Mouse (Mus musculus): Measurements from ENCODE around the gene Pigz. TPM values are rescaled to one million over a fixed set of nuclear protein-coding genes. Genes with fewer than 3 reads are reported as not detected.

Pigz gene
- polyA plus RNA-seq, 1 experiment from 2014 or later, result 0.33 TPM

- no peak overlapping the region for H3K27ac ChIP-seq (ENCODE audit: low read length)
Observed at GRCm38 (mm10) chr16:31926547-31927182, 7.0 kb upstream of the Pigz start.

GRCm38 (mm10) chr16:31927412-31927811 lies 6.2 kb upstream of the Pigz start:
- Histone ChIP-seq H3K27me3 (ENCODE audit: control insufficient read depth, insufficient read depth, low read depth, low read length) (no peaks in the 10 kb centered on the region), H3K4me1 (replicated peaks; ENCODE audit: control insufficient read depth, insufficient read depth, low read length) (no peaks in the 10 kb centered on the region), H3K4me2 (ENCODE audit: low read depth, low read length) (no peak overlapping the region), H3K9me3 (ENCODE audit: control insufficient read depth, low read length) (no peaks in the 10 kb centered on the region), H3K36me3 (ENCODE audit: control insufficient read depth, insufficient read depth, low read length) (no peaks in the 10 kb centered on the region), H3K4me3 (ENCODE audit: low read length) (no peak overlapping the region), H3K27ac (ENCODE audit: low read length) (no peak overlapping the region), H3K9ac (ENCODE audit: low read length) (no peak overlapping the region)
- ATAC-seq (ENCODE audit: low read depth), result no peak
- WGBS, result 76% methylated on average over 5 of the region's 5 CpGs

More at GRCm38 (mm10) chr16:31926547-31927182, 7.0 kb upstream of the Pigz start:
- Histone ChIP-seq H3K4me3 (ENCODE audit: low read length) (no peak overlapping the region), H3K4me1 (replicated peaks; ENCODE audit: control insufficient read depth, insufficient read depth, low read length) (no peaks in the 10 kb centered on the region), H3K36me3 (ENCODE audit: control insufficient read depth, insufficient read depth, low read length) (no peaks in the 10 kb centered on the region), H3K9me3 (ENCODE audit: control insufficient read depth, low read length) (no peaks in the 10 kb centered on the region), H3K27me3 (ENCODE audit: control insufficient read depth, insufficient read depth, low read depth, low read length) (no peaks in the 10 kb centered on the region), H3K4me2 (ENCODE audit: low read depth, low read length) (no peak overlapping the region), H3K9ac (ENCODE audit: low read length) (no peak overlapping the region)
- 74% methylated on average over 13 of the region's 13 CpGs for WGBS
- ATAC-seq (ENCODE audit: low read depth), result no peak

- Histone ChIP-seq H3K27me3 (ENCODE audit: control insufficient read depth, insufficient read depth, low read depth, low read length) (peaks cover 29% of the 10 kb centered on the region), H3K9ac (ENCODE audit: low read length) (no peak overlapping the region), H3K27ac (ENCODE audit: low read length) (no peak overlapping the region), H3K36me3 (ENCODE audit: control insufficient read depth, insufficient read depth, low read length) (no peaks in the 10 kb centered on the region), H3K4me3 (ENCODE audit: low read length) (no peak overlapping the region), H3K9me3 (ENCODE audit: control insufficient read depth, low read length) (no peaks in the 10 kb centered on the region), H3K4me2 (ENCODE audit: low read depth, low read length) (no peak overlapping the region), H3K4me1 (replicated peaks; ENCODE audit: control insufficient read depth, insufficient read depth, low read length) (peaks cover 6% of the 10 kb centered on the region)
- no peak for ATAC-seq (ENCODE audit: low read depth)
- 50% methylated on average over 17 of the region's 17 CpGs for WGBS
Observed at GRCm38 (mm10) chr16:31931330-31931729, 2.3 kb upstream of the Pigz start.

DNA sequence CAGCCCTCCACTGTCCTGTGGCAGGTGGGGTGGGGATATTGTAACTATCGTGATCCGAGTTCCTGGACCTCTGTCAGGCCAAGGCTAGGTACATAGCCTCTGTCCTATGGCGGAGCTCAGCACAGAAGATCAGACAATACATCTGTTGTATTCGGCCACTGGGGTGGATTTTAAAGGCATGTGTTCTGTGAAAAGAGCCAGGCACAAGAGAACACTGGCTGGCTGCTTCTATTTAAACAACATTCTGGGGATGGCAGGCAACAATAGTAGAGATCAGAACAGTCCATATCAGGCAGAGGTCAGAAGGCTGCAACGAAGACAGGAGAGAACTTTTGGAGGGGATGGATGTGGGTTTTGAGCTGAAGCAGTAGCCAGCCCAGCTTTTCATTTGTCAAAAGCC lies 1.4 kb upstream of the Pigz start:
- peak overlapping the region; percentile 68; the same call in 1 of the 2 replicates for H3K9ac ChIP-seq (ENCODE audit: low read length)
- no peak for ATAC-seq (ENCODE audit: low read depth)
- no peak overlapping the region for H3K4me3 ChIP-seq (ENCODE audit: low read length)
- H3K27ac ChIP-seq (ENCODE audit: low read length), result no peak overlapping the region
- peaks cover 6% of the 10 kb centered on the region for H3K4me1 ChIP-seq (replicated peaks; ENCODE audit: control insufficient read depth, insufficient read depth, low read length)
- 0 out of 2 replicates have a peak, but pooled peaks cover 4% of the 10 kb centered on the region for H3K9me3 ChIP-seq (ENCODE audit: control insufficient read depth, low read length)
- 67% methylated on average over 5 of the region's 5 CpGs for WGBS
- peaks cover 29% of the 10 kb centered on the region for H3K27me3 ChIP-seq (ENCODE audit: control insufficient read depth, insufficient read depth, low read depth, low read length)
- H3K36me3 ChIP-seq (ENCODE audit: control insufficient read depth, insufficient read depth, low read length), result no peaks in the 10 kb centered on the region
- peak overlapping the region; percentile 91 for H3K4me2 ChIP-seq (ENCODE audit: low read depth, low read length)

- Histone ChIP-seq H3K4me1 (replicated peaks; ENCODE audit: control insufficient read depth, insufficient read depth, low read length) (peaks cover 6% of the 10 kb centered on the region), H3K36me3 (ENCODE audit: control insufficient read depth, insufficient read depth, low read length) (no peaks in the 10 kb centered on the region), H3K27ac (ENCODE audit: low read length) (peak overlapping the region; percentile 19; the same call in 1 of the 2 replicates), H3K9me3 (ENCODE audit: control insufficient read depth, low read length) (0 out of 2 replicates have a peak, but pooled peaks cover 4% of the 10 kb centered on the region), H3K4me2 (ENCODE audit: low read depth, low read length) (peak overlapping the region; percentile 91), H3K4me3 (ENCODE audit: low read length) (peak overlapping the region; percentile 61), H3K27me3 (ENCODE audit: control insufficient read depth, insufficient read depth, low read depth, low read length) (peaks cover 29% of the 10 kb centered on the region), H3K9ac (ENCODE audit: low read length) (peak overlapping the region; percentile 68)
- WGBS, result under 1% methylated on average over 49 of the region's 50 CpGs
- peak; percentile 94 for ATAC-seq (ENCODE audit: low read depth)
Observed at GRCm38 (mm10) chr16:31932840-31933697, 582 bp upstream of the Pigz start.

DNA sequence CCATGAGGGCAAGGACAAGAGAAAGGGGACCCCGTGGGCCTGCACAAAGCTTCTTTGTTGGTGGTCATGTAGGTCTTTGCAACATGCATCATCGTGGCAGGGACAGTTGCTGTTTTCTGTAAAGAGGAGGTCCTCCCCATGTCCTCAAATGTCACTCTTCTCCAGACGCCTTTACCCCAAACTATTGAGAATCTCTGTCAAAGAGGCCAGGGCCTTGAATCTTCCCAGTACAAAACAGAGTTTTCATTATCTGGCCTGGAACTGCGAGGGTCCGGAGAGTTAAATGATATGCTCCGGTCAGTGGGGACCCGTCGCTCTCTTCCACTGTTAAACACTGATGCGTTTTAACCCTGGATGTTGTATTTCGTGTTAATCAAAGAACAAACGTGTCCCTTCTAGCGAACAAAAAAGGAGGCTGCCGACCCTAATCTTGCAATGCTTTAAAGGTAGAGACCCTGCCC lies 929 bp downstream of the Pigz start:
- WGBS, result 25% methylated on average over 13 of the region's 13 CpGs
- H3K36me3 ChIP-seq (ENCODE audit: control insufficient read depth, insufficient read depth, low read length), result no peaks in the 10 kb centered on the region
- H3K4me3 ChIP-seq (ENCODE audit: low read length), result no peak overlapping the region
- peaks cover 29% of the 10 kb centered on the region for H3K27me3 ChIP-seq (ENCODE audit: control insufficient read depth, insufficient read depth, low read depth, low read length)
- peaks cover 6% of the 10 kb centered on the region for H3K4me1 ChIP-seq (replicated peaks; ENCODE audit: control insufficient read depth, insufficient read depth, low read length)
- H3K9me3 ChIP-seq (ENCODE audit: control insufficient read depth, low read length), result 0 out of 2 replicates have a peak, but pooled peaks cover 4% of the 10 kb centered on the region
- ATAC-seq (ENCODE audit: low read depth), result no peak
- H3K9ac ChIP-seq (ENCODE audit: low read length), result no peak overlapping the region; the same call in 1 of the 2 replicates
- H3K27ac ChIP-seq (ENCODE audit: low read length), result no peak overlapping the region
- H3K4me2 ChIP-seq (ENCODE audit: low read depth, low read length), result peak overlapping the region; percentile 43

DNA sequence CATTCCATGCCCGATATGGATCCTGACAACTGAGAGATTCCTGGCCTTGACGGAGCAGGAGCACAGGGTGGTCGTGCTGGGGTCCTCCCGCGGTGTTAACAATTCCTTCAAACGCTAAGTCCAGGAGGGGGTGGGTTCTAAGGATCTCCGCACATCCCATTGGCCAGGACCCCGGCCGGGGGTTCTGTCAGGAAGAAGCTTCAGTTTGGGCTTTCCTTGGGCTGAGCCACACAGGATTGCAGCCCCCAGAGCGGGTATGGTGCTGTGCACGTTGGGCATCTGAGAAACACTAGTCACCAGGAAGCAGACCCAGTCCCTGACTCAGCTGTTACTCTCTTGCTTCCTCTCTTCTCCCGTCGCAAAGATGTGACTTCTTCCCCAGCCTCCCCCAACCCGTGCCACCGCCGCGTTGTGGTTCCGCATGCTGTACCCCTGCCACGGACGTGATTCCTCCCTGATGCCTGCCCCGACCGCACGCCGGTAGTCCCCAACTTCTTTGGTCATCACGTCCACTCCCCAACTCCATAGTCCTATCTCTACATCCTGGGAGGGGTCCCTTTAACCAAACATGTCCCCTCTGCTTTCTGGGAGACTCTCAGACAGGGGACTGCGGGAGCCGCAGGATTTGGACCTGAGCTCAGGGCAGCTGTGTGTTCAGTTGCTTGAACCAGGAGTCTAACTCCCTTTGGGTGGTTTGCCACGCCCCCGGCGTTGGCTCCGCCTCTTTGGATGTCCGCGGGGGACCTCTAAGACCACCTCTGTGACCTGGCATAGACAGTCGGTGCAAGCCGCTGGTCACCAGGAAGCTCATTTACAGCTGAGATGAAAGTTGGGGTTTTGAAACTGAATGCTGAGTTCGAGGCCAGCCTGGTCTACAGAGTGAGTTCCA lies 1.7 kb downstream of the Pigz start:
- no peaks in the 10 kb centered on the region for H3K36me3 ChIP-seq (ENCODE audit: control insufficient read depth, insufficient read depth, low read length)
- WGBS, result 5% methylated on average over 36 of the region's 36 CpGs
- peak overlapping the region; percentile 43 for H3K4me2 ChIP-seq (ENCODE audit: low read depth, low read length)
- ATAC-seq (ENCODE audit: low read depth), result no peak
- H3K9ac ChIP-seq (ENCODE audit: low read length), result peak overlapping the region; percentile 1; the same call in 1 of the 2 replicates
- H3K9me3 ChIP-seq (ENCODE audit: control insufficient read depth, low read length), result 0 out of 2 replicates have a peak, but pooled peaks cover 4% of the 10 kb centered on the region
- H3K27me3 ChIP-seq (ENCODE audit: control insufficient read depth, insufficient read depth, low read depth, low read length), result peaks cover 29% of the 10 kb centered on the region
- no peak overlapping the region for H3K27ac ChIP-seq (ENCODE audit: low read length)
- H3K4me1 ChIP-seq (replicated peaks; ENCODE audit: control insufficient read depth, insufficient read depth, low read length), result peaks cover 6% of the 10 kb centered on the region
- H3K4me3 ChIP-seq (ENCODE audit: low read length), result peak overlapping the region; percentile 10

DNA sequence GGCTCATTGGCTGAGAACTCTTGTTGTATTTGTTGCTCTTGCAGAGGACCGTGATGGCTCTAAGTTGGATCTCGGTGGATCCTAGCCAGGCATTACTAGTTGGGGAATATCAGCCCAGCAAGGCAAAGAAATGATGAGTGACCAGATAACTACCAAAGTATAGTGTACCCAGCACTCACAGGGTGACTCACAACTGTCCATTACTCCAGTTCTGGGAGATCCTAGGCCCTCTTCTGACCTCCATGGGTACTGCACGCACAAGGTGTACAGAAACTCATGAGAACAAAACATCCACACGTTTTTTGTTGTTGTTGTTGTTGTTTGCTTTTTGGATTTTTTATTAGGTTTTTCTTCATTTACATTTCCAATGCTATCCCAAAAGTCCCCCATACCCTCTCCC lies 2.9 kb downstream of the Pigz start:
- no peak for ATAC-seq (ENCODE audit: low read depth)
- Histone ChIP-seq H3K4me3 (ENCODE audit: low read length) (no peak overlapping the region), H3K4me1 (replicated peaks; ENCODE audit: control insufficient read depth, insufficient read depth, low read length) (peaks cover 6% of the 10 kb centered on the region), H3K4me2 (ENCODE audit: low read depth, low read length) (no peak overlapping the region), H3K27me3 (ENCODE audit: control insufficient read depth, insufficient read depth, low read depth, low read length) (peaks cover 29% of the 10 kb centered on the region), H3K27ac (ENCODE audit: low read length) (no peak overlapping the region), H3K9ac (ENCODE audit: low read length) (no peak overlapping the region), H3K36me3 (ENCODE audit: control insufficient read depth, insufficient read depth, low read length) (no peaks in the 10 kb centered on the region), H3K9me3 (ENCODE audit: control insufficient read depth, low read length) (0 out of 2 replicates have a peak, but pooled peaks cover 4% of the 10 kb centered on the region)
- WGBS, result 81% methylated on average over 4 of the region's 4 CpGs

All from lung, embryonic 16.5 days (tissue).